Mouse (Mus musculus): ENCODE data around the gene Mbtd1. TPM values are rescaled to one million over a fixed set of nuclear protein-coding genes. Genes with fewer than 3 reads are reported as not detected.

The Mbtd1 gene
- total RNA-seq, 2 experiments from 2014 or later, result 12.4 to 19.0 TPM

GRCm38 (mm10) chr11:93979502-93980049, 93.9 kb downstream of the Mbtd1 start:
- no peak for DNase-seq
- intact Hi-C loops (cut with DNase I; ENCODE audit: low total_unique reads), result loop anchor here (10.0 kb wide), 1 partner anchor 105 kb away; no protein-coding TSS in a partner anchor

- DNase-seq, result no peak
- intact Hi-C loops (cut with DNase I; ENCODE audit: low total_unique reads), result no loop called here
Measured at GRCm38 (mm10) chr11:93984619-93985018, 99.0 kb downstream of the Mbtd1 start.

GRCm38 (mm10) chr11:93985265-93985664, 99.6 kb downstream of the Mbtd1 start:
- DNase-seq, result no peak
- intact Hi-C loops (cut with DNase I; ENCODE audit: low total_unique reads), result no loop called here

DNA sequence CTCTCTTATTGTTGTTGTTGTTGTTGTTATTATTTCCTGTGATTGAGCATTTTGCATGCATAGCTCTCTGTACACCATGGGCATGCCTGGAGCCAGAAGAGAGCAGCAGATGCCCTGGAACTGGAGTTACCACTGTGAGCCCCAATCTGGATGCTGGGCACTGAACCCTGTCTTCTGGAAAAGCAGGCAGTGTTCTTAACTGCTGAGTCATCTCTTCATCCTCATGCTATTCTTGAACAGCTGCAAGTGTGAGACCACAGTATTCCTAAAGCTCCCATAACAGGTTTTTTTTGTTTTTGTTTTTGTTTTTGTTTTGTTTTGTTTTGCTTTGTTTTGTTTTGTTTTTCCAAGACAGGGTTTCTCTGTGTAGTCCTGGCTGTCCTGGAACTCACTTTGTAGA, 100.6 kb downstream of the Mbtd1 start:
- intact Hi-C loops (cut with DNase I; ENCODE audit: low total_unique reads), result no loop called here
- no peak for DNase-seq

- DNase-seq, result no peak
- intact Hi-C loops (cut with DNase I; ENCODE audit: low total_unique reads), result no loop called here
Measured at GRCm38 (mm10) chr11:93987026-93987425, 101.4 kb downstream of the Mbtd1 start.

GRCm38 (mm10) chr11:93987625-93988327, 102.1 kb downstream of the Mbtd1 start:
- intact Hi-C loops (cut with DNase I; ENCODE audit: low total_unique reads), result no loop called here
- no peak for DNase-seq

DNA sequence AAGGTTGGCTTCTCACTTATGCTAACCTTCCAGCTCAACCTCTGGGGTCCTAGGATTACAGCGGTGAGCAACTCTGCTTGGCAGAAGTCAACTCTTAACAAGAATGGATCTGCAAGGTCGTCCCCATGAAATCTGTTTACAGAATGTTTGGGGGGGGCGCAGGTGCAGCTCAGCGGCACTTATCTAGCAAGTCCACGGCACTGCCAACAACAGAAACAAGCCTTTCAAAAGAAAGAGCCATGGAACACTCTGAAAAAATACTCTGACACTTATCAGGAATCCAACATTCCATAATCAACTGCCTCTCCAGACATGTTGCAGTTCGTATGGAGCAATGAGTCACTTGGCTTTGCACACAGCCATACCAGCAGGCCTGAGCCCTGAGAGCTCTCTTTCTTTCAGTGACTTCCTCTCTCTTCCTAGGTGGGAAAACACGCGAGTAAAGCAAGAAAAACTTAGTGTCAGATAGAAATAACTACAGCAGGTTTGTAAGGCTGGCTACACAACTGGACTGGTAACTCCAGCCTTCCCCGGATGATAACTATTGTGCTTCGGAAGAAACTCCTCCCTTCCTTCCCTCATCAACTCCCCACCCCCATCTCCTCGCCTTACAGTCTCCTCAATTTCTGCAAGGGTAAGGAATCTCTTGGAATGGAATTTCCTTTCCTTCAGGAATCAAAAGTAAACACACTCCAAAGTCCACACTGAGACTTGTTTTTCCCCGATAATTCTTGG, 102.8 kb downstream of the Mbtd1 start:
- DNase-seq, result no peak
- intact Hi-C loops (cut with DNase I; ENCODE audit: low total_unique reads), result no loop called here

GRCm38 (mm10) chr11:93994531-93994930, 108.9 kb downstream of the Mbtd1 start:
- intact Hi-C loops (cut with DNase I; ENCODE audit: low total_unique reads), result no loop called here

DNA sequence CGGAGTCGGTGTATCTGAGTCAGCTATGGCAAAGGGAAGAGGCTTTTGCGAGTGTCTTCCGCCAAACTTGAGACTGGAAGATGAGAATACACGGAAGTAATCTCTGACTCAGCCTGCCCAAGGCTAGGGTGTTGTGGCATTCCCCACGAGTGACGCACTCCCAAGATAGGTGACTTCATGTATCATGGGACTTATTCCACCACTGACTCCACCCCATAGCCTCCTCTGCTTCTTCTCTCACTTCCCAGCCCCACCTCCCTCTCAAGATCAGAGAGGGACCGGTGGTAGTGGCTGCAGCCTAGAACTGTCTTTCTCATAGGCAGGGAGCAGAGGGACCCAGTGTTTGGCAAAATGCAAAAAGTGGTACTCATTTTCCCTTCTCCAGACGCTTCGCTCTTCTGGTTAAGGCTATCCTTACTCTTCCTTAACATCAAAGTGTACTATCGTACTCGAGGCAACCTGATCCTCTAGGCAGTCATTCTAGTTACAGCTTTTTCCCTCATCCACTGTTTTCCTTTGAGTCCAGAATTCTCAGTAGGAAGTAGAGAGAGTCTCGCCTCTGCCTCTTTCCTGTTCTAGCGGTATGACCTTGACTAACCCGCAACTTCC, 109.6 kb downstream of the Mbtd1 start:
- intact Hi-C loops (cut with DNase I; ENCODE audit: low total_unique reads), result loop anchor here (5.0 kb wide), 1 partner anchor 33 kb away; no protein-coding TSS in a partner anchor

More at GRCm38 (mm10) chr11:93994531-93994930, 108.9 kb downstream of the Mbtd1 start:
- no peak for DNase-seq

GRCm38 (mm10) chr11:93995720-93996305, 110.2 kb downstream of the Mbtd1 start, which contains the start of gene Spag9:
TSS of gene Spag9 (plus strand) at chr11:93996091.
- peak; percentile 96 for DNase-seq
- intact Hi-C loops (cut with DNase I; ENCODE audit: low total_unique reads), result loop anchor here (5.0 kb wide), 1 partner anchor 34 kb away; no protein-coding TSS in a partner anchor

More for the DNA sequence above, 109.6 kb downstream of the Mbtd1 start:
- peak; percentile 80 for DNase-seq

Other genes with a start within 250 kb of the Mbtd1 start
- gene Utp18, start 86 bp upstream of the Mbtd1 start, total RNA-seq (2021), result 10 to 100 TPM in 1 of 2 experiments, 1 to 10 TPM in 1; 7.8 to 10.7 TPM
- 100 to 1,000 TPM; 541 to 581 TPM for gene Nme2, start 70.4 kb downstream of the Mbtd1 start, total RNA-seq (2021)
- gene Gm20390, start 82.4 kb downstream of the Mbtd1 start, total RNA-seq (2021), result 10 to 100 TPM; 19.9 to 21.9 TPM
- 10 to 100 TPM; 18.2 to 20.6 TPM for gene Nme1, start 82.7 kb downstream of the Mbtd1 start, total RNA-seq (2021)
- 100 to 1,000 TPM; 120 to 123 TPM for gene Spag9, start 110.2 kb downstream of the Mbtd1 start, total RNA-seq (2021)

Measured in gastrocnemius, postnatal 14 days (tissue).